Mouse (Mus musculus): ENCODE data around the gene Gla. TPM values are rescaled to one million over a fixed set of nuclear protein-coding genes. Genes with fewer than 3 reads are reported as not detected.

The Gla gene
- polyA plus RNA-seq, 1 experiment, result 3.0 TPM

DNA sequence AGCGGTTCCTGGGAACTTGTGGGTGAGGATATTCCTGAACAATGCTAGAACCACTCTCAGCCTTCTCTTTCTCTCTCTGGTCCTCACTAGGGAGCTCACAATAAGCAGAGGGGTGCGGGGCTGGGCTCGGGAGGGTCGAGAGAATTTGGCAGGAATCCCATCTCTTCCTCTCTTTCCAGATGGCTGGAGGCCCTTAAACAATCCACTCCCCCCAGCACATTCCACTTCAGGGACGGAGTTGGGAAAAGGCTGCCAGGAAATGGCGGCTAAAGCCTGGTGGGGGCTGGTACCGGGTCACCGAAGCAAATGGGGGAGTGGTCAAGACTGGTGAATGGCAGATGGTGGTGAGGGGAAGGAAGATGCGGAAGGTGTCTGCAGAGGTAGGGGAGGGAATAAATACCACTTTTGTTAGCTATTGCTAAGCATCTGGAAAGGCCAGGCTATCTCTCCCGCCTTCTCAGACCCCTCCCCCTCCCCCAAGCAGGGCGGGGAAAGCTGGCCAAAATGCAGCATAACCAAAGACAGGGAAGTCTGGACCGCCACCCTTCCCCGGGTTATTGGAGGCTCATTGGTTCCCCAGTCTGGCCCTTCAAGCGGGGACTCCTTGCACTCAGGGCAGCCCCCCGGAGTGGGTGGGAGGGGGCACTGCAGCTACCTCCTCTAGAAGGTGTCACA, 11.5 kb upstream of the Gla start:
- Histone ChIP-seq H3K4me1 (ENCODE audit: control insufficient read depth, insufficient read depth, insufficient read length, low read length) (no peaks in the 10 kb centered on the region), H3K27ac (replicated peaks; ENCODE audit: low read depth, low read length) (peak overlapping the region; percentile 77), H3K4me3 (ENCODE audit: insufficient read depth, low read depth, low read length) (peak overlapping the region; percentile 71)

DNA sequence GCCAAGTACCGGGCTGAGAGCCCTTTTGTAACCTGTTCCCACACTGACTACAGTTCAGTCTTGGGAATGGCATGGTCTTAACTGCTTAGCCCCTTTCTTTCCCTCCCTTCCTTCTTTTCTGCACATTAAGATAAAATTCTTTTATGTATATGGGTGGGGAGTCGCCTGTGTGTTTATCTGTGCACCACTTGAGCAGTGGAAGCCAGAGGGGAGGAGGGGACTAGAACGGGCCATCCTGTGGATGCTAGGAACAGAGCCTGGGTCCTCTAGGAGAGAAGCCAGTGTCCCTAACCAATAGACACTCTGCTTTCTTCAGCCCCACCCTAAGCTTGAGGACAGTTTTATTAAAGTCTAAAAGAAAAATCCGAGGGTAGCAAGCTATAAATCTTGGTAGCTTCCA, 10.1 kb upstream of the Gla start:
- H3K4me1 ChIP-seq (ENCODE audit: control insufficient read depth, insufficient read depth, insufficient read length, low read length), result no peaks in the 10 kb centered on the region
- no peak overlapping the region for H3K4me3 ChIP-seq (ENCODE audit: insufficient read depth, low read depth, low read length)
- H3K27ac ChIP-seq (replicated peaks; ENCODE audit: low read depth, low read length), result no peak overlapping the region

DNA sequence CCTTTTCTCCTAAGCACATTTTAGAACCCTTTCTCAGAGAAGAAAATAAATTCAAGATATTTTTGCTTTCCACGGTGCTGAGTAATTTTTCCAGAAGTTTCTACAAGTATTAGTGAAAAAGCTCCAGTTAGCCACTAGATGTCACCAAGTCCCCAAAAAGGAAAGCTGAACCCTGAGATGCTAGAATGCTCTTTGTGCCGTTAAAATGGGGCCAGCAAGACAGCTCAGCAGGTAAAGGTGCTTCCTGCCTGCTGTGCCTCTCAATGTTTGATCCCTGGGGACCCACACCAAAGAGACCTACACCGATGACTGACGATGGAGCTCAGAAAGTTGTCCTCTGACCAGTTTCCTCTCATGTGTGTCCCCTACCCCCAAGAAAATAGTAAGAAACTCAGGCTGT, 8.5 kb upstream of the Gla start:
- Histone ChIP-seq H3K4me1 (ENCODE audit: control insufficient read depth, insufficient read depth, insufficient read length, low read length) (no peaks in the 10 kb centered on the region), H3K27ac (replicated peaks; ENCODE audit: low read depth, low read length) (no peak overlapping the region), H3K4me3 (ENCODE audit: insufficient read depth, low read depth, low read length) (no peak overlapping the region)

DNA sequence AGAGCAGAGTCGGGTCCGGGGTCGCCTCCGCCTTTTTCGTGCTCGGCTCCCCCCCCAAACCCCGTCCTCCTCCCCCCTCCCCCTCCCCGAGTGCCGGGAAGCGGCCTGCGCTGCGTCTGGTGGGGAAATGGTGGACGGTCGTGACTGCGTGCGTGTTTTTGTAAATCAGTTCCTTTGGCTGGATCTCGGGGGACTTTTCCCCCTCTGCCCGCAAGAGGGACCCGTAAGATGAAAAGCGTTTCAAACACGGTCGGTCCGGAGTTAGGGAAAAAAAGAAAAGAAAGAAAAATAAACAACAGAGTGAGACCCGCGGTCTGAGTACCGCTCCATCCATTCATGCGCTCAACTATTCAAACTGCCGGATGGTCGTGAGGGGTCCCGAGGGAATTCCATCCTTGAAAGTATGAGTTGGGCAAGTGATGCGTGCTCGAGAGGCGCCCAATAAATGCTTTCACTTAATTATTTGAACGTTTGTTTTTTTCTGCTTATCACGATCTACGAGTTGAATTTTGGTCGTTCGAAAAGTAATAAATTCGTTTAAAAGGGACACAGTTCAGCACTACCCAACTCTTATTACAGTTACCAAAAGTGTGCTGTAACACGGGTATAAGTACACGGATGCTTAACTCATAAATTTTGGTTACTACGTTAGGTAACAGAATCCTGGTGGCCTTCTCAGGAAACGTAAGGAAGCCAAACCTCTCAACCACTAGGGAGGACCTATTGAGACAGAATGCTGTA, 625 bp upstream of the Gla start:
- peak overlapping the region; percentile 86 for H3K4me3 ChIP-seq (ENCODE audit: insufficient read depth, low read depth, low read length)
- H3K4me1 ChIP-seq (ENCODE audit: control insufficient read depth, insufficient read depth, insufficient read length, low read length), result no peaks in the 10 kb centered on the region
- peak overlapping the region; percentile 94 for H3K27ac ChIP-seq (replicated peaks; ENCODE audit: low read depth, low read length)

DNA sequence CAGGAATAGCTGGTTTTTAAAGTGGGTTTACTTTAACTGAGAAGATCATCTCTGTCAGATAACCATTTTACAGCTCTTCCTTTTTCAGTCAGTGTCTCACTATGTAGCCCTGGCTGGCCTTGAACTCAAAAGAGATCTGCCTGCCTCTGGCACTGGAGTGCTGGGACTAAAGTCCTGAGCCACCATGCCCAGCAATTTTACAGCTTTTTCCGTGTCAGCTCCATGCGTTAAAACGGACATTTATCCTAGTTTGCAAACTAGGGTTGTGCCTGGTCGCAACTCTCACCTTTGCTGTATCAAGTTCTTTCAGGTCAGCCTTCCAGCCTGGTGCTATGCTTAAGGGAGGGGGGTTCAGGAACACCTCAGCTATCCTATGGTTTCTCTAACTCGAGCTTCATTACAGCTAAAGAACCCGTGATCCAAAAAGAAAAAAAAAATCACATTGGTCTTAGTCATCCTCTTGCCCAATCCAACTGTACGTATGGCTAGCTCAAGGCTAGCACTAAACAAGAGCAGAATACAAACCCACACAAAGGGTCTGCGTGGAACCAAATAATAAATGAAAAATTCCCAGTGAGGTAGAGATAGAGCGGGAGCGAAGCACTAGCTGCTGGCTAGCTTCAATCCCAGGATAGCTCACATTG, 881 bp downstream of the Gla start:
- peak overlapping the region; percentile 74 for H3K4me3 ChIP-seq (ENCODE audit: insufficient read depth, low read depth, low read length)
- no peaks in the 10 kb centered on the region for H3K4me1 ChIP-seq (ENCODE audit: control insufficient read depth, insufficient read depth, insufficient read length, low read length)
- no peak overlapping the region for H3K27ac ChIP-seq (replicated peaks; ENCODE audit: low read depth, low read length)

DNA sequence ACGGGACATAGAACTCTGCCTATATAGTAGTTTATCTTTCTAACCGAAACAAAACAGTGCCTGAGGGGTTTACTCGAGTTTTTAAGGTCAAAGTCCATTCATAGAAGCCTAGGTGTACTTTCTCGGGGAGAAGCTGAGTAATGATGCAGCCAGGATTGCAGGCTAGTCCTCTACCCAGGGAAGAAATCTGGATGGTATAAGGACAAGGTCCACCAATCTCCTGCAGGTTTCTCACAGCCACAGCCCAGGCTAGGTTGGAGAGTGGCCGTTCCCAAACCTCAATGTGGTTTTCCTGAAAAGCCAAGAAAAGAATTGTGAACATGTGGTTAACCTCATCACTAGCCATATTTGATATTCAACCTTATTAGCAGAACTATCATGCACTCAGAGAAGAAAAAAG, 11.1 kb downstream of the Gla start:
- no peak overlapping the region for H3K4me3 ChIP-seq (ENCODE audit: insufficient read depth, low read depth, low read length)
- peaks cover 3% of the 10 kb centered on the region; the same call in 1 of the 2 replicates for H3K4me1 ChIP-seq (ENCODE audit: control insufficient read depth, insufficient read depth, insufficient read length, low read length)
- no peak overlapping the region for H3K27ac ChIP-seq (replicated peaks; ENCODE audit: low read depth, low read length)

DNA sequence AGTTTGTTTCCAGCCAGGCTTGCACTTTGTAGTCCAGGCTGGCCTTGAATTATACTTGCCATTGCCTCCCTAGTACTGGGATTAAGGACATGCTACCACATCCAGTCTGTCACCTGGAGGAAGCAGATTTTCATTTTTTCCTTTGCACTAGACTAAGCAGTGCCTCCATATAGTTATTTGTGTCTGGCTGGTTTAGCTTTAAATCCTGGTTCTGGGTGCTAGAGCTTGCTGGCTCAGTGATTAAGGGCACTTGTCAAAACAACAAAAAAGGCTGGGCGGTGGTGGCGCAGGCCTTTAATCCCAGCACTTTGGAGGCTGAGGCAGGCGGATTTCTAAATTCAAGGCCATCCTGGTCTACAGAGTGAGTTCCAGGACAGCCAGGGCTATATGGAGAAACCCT, 11.9 kb downstream of the Gla start:
- Histone ChIP-seq H3K4me3 (ENCODE audit: insufficient read depth, low read depth, low read length) (no peak overlapping the region), H3K27ac (replicated peaks; ENCODE audit: low read depth, low read length) (no peak overlapping the region), H3K4me1 (ENCODE audit: control insufficient read depth, insufficient read depth, insufficient read length, low read length) (peaks cover 3% of the 10 kb centered on the region; the same call in 1 of the 2 replicates)

DNA sequence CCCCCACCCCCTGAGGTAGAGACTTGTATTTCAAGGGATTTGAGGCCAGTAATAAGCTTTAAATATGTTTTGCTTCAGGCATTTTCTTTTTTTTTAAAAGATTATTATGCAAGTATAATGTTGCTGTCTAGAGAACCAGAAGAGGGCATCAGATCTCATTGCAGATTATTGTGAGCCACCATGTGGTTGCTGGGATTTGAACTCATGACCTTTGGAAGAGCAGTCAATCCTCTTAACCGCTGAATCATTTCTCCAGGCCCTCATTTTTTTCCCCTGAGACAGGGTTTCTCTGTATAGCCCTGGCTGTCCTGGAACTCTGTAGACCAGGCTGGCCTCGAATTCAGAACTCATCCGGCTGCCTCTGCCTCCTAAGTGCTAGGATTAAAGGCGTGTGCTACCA, 12.7 kb downstream of the Gla start:
- Histone ChIP-seq H3K4me1 (ENCODE audit: control insufficient read depth, insufficient read depth, insufficient read length, low read length) (peaks cover 3% of the 10 kb centered on the region; the same call in 1 of the 2 replicates), H3K27ac (replicated peaks; ENCODE audit: low read depth, low read length) (no peak overlapping the region), H3K4me3 (ENCODE audit: insufficient read depth, low read depth, low read length) (no peak overlapping the region)

DNA sequence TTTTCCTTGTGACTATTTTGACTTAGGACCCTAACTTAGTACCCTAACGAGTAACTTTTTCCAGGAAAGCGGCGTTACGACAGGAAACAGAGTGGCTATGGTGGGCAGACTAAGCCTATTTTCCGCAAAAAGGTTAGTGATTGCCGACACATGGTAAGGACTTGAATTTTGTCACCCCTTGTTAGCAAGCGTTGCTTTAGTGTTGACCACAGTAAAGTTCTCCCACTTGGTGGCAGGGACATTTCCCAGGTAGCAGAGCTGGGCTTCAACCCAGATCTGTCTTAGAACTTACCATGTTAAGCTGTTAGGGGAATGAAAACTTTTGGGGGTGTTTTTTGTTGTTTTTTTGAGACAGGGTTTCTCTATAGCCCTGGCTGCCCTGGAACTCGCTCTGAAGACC, 14.5 kb downstream of the Gla start:
- no peak overlapping the region for H3K27ac ChIP-seq (replicated peaks; ENCODE audit: low read depth, low read length)
- peaks cover 3% of the 10 kb centered on the region; the same call in 1 of the 2 replicates for H3K4me1 ChIP-seq (ENCODE audit: control insufficient read depth, insufficient read depth, insufficient read length, low read length)
- H3K4me3 ChIP-seq (ENCODE audit: insufficient read depth, low read depth, low read length), result peak overlapping the region; percentile 71

DNA sequence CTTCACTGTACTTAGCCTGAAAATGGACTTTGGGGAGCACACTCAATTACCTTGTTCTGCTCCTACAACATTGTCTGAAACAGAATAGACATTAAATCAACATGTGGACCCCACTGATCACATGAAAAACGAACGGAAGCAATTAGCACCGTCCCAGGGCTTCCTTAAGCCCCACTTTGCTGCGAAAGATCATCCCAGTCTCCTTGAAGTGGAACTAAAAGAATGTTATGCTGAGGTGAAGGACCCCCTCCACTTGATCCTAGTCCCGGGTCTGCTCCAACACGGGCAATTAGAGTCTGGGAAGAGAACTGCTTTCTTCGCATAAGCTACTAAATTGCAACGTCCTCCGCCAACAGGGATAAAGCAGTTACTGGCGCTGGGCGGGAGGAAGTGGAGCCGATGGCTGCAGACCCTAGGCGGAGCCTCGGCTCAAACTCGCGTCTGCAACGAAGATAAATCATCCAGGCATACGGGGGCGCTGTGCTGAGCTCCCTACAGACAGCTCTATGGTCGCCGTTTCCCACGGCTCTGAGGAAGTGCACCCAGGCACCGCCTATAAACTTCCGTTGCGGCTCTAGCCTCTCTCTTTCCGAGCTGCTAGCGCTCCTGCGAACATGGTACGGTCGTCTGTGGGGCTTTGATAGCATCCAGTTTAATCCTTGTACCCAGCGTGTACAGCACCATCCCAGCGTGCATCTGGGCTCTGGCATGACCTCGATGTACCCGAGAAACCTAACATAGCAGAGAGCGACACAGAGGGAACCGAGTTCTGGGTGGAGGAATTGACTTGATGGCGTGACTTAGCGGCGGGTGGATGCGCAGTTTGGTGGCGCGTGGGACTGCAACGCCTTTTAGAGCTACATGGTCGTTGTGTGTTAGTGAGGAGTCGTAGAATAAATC, 15.6 kb downstream of the Gla start, which contains the start of gene Rpl36a:
TSS of gene Rpl36a (plus strand) at position 552 of the 900 bp plus-strand sequence.
- Histone ChIP-seq H3K4me3 (ENCODE audit: insufficient read depth, low read depth, low read length) (peak within 1 kb of the TSS; percentile 71), H3K4me1 (ENCODE audit: control insufficient read depth, insufficient read depth, insufficient read length, low read length) (peaks cover 3% of the 10 kb centered on the region; the same call in 1 of the 2 replicates), H3K27ac (replicated peaks; ENCODE audit: low read depth, low read length) (peak within 1 kb of the TSS; percentile 69)

DNA sequence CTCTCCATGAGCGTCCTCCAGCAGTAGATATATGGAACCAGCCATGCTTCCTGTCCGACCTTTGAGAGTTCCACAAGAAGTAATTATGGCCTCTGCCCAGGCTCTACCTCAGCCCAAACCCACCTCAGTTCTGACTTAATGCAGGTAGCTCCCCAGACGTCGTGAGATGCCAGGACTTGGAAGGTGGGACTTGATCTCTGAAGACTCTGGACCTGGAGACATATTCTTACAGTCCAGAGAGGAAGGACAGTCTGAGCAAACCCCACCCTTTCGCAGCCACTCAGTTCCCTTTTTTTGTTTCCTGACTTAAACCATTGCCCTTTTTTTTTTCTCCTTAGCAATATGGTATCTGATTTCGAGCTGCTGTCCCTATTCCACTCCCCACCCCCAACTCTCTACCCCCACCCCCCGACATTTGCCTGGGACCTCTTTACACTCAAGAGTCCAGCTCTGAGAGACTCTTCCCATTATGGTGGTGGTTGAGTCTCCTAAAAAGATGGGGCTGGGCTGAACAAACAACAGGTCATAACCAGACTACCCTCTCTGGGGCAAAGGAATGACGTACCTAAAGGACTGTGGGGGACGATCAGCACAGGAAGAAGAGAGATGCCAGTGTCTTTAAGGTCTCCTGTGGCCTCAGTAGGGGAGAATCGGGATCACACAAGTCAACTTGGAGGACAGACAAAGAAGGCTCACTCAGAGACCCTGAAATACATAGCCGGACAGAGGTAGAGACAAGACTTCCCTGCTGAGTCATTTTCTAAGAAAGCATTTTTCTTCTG, 17.8 kb downstream of the Gla start, which contains the start of gene Btk:
TSS of gene Btk (minus strand) at position 683 of the 782 bp plus-strand sequence.
- Histone ChIP-seq H3K4me3 (ENCODE audit: insufficient read depth, low read depth, low read length) (peak within 1 kb of the TSS; percentile 47), H3K27ac (replicated peaks; ENCODE audit: low read depth, low read length) (peak within 1 kb of the TSS; percentile 48), H3K4me1 (ENCODE audit: control insufficient read depth, insufficient read depth, insufficient read length, low read length) (peaks cover 3% of the 10 kb centered on the region; the same call in 1 of the 2 replicates)

DNA sequence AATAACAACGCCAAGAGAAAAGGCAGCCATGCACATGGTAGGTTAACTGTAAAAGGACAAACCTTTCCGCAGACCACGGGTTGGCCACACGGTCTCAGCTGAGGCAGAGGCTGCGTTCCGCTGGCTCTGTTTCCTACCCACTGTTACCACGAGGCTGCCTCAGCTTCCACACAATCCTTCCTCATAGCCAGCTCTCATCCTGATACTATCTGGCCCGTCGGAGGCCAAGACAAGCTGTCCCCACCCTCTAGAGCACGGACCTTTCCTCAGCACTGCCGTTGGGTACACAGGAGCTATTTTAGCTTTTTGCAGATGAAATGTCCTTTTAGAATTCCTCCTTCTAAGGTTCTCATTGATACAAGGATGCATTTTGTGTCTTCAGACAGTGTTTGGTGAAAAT, 18.7 kb downstream of the Gla start:
- Histone ChIP-seq H3K27ac (replicated peaks; ENCODE audit: low read depth, low read length) (no peak overlapping the region), H3K4me3 (ENCODE audit: insufficient read depth, low read depth, low read length) (peak overlapping the region; percentile 47)

DNA sequence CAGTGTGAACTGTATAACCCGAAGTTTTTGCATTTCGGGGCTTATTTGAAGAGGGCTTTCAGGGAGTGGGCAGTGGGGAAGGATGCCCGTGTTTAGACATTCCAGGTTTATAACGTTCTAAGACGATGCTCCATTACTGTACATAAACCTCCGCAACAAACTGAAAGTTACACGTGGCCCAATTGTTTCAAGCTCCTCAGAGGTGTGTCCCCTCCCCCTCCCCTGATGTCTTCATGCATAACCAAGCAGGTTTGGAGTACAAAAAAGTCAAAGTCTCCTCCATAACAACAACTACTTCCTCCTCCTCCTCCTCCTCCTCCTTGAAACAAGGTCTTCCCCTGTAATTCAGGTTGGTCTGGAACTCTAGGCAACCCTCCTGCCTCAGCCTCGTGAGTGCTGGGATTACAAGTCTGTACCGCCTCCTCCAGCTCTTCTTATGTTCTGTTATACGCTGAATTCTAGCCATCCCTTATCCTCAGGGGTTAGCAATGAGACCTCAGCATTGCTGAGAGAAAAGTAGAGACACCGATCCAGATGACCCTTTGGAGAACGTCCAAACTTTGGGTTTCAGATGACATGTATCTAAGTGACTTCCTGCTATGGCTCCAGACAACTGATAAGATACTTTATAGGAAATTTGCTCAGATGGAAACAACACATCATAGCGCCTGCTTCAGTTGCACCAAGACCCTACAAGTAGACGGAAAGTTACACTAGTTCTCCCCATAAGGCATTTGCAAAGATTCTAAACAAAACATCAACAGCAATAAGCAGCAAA, 20.2 kb downstream of the Gla start:
- Histone ChIP-seq H3K4me3 (ENCODE audit: insufficient read depth, low read depth, low read length) (no peak overlapping the region), H3K4me1 (ENCODE audit: control insufficient read depth, insufficient read depth, insufficient read length, low read length) (no peaks in the 10 kb centered on the region), H3K27ac (replicated peaks; ENCODE audit: low read depth, low read length) (no peak overlapping the region)

More for the DNA sequence above, 18.7 kb downstream of the Gla start:
- H3K4me1 ChIP-seq (ENCODE audit: control insufficient read depth, insufficient read depth, insufficient read length, low read length), result peaks cover 3% of the 10 kb centered on the region; the same call in 1 of the 2 replicates
